In genomic region chr11:50397316-50397715, GRCm38 (mm10) we compare ENCODE assay signal across 32 mouse cellular contexts. TPM values are rescaled to one million over a fixed set of nuclear protein-coding genes. Genes with fewer than 3 reads are reported as not detected.
DNase-seq lines count a peak whose midpoint lies in the region; ATAC-seq and TF ChIP-seq lines count a peak whose summit lies in the region.
"Had no signal": no experiment of that assay in that cellular context is flagged by ENCODE, and none has a peak within 500 bp of the region (broad histone marks: within the 10 kb centered on the region; RNA-seq: fewer than 3 reads in every experiment).

No protein-coding gene starts in this region.

- no peaks in the 10 kb centered on the region for H3K27me3 ChIP-seq in forebrain, embryonic 11.5 days (ENCODE audit: control insufficient read depth, insufficient read depth, low read length)
- H3K27me3 ChIP-seq in forebrain, embryonic 12.5 days = no peaks in the 10 kb centered on the region
- no peaks in the 10 kb centered on the region for H3K27me3 ChIP-seq in heart, postnatal 0 days (ENCODE audit: control insufficient read depth, insufficient read depth, low read length)
- H3K27me3 ChIP-seq in midbrain, embryonic 10.5 days (ENCODE audit: low read depth, poor library complexity, severe bottlenecking) = no peaks in the 10 kb centered on the region
- H3K27me3 ChIP-seq in midbrain, postnatal 0 days (ENCODE audit: insufficient read depth, low read length) = no peaks in the 10 kb centered on the region
- H3K27me3 ChIP-seq in embryonic facial prominence, embryonic 13.5 days = no peaks in the 10 kb centered on the region
- H3K27me3 ChIP-seq: CH12.LX; forebrain, embryonic 13.5 days; hindbrain, embryonic 13.5 days; intestine, embryonic 15.5 days; Patski had no signal

- H3K9ac ChIP-seq in forebrain, embryonic 11.5 days (ENCODE audit: low read length) = no peak overlapping the region
- no peak overlapping the region for H3K9ac ChIP-seq in forebrain, embryonic 12.5 days
- H3K9ac ChIP-seq in heart, postnatal 0 days (replicated peaks; ENCODE audit: low read depth, low read length) = no peak overlapping the region
- H3K9ac ChIP-seq in midbrain, postnatal 0 days (replicated peaks; ENCODE audit: low read length, poor library complexity, severe bottlenecking) = no peak overlapping the region
- peak overlapping the region; percentile 27; the same call in 1 of the 2 replicates for H3K9ac ChIP-seq in embryonic facial prominence, embryonic 13.5 days
- H3K9ac ChIP-seq: forebrain, embryonic 13.5 days; hindbrain, embryonic 13.5 days; intestine, embryonic 15.5 days had no signal

- WGBS in forebrain, embryonic 11.5 days = 81% methylated on average over 9 of the region's 9 CpGs
- 80% methylated on average over 9 of the region's 9 CpGs for WGBS in forebrain, embryonic 12.5 days
- WGBS in heart, postnatal 0 days = 64% methylated on average over 9 of the region's 9 CpGs
- 86% methylated on average over 9 of the region's 9 CpGs for WGBS in midbrain, embryonic 10.5 days
- WGBS in midbrain, postnatal 0 days = 88% methylated on average over 9 of the region's 9 CpGs
- WGBS in embryonic facial prominence, embryonic 13.5 days = 79% methylated on average over 9 of the region's 9 CpGs

- ATAC-seq in forebrain, embryonic 11.5 days (replicated peaks; ENCODE audit: low FRiP score) = no peak
- no peak for ATAC-seq in forebrain, embryonic 12.5 days (ENCODE audit: low FRiP score)
- 0 out of 2 replicates have a peak, but pooled peaks have one; percentile 8 for ATAC-seq in heart, postnatal 0 days (ENCODE audit: insufficient read depth, low read depth)
- no peak for ATAC-seq in midbrain, postnatal 0 days (ENCODE audit: low FRiP score)
- ATAC-seq in embryonic facial prominence, embryonic 13.5 days (ENCODE audit: insufficient number of reproducible peaks, insufficient read depth, low FRiP score, low TSS enrichment, low read depth) = no peak
- ATAC-seq: forebrain, embryonic 13.5 days; forebrain, embryonic 16.5 days; hindbrain, embryonic 16.5 days; intestine, embryonic 15.5 days; Patski had no signal

- TF ChIP-seq EP300 in heart, postnatal 0 days (IDR thresholded peaks at IDR 0.05; ENCODE audit: low read depth) = no peak

- no peak overlapping the region for H3K4me2 ChIP-seq in forebrain, embryonic 11.5 days (ENCODE audit: low read depth, low read length, severe bottlenecking)
- H3K4me2 ChIP-seq in forebrain, embryonic 12.5 days = no peak overlapping the region
- H3K4me2 ChIP-seq in heart, postnatal 0 days (ENCODE audit: low read depth, low read length) = no peak overlapping the region
- H3K4me2 ChIP-seq in midbrain, postnatal 0 days (ENCODE audit: low read depth, low read length, poor library complexity, severe bottlenecking) = no peak overlapping the region
- H3K4me2 ChIP-seq in embryonic facial prominence, embryonic 13.5 days = no peak overlapping the region
- H3K4me2 ChIP-seq: forebrain, embryonic 13.5 days; heart, embryonic 11.5 days; hindbrain, embryonic 13.5 days; intestine, embryonic 15.5 days had no signal

- H3K4me3 ChIP-seq in forebrain, embryonic 11.5 days (ENCODE audit: low read depth, low read length) = no peak overlapping the region
- no peak overlapping the region for H3K4me3 ChIP-seq in forebrain, embryonic 12.5 days (replicated peaks)
- H3K4me3 ChIP-seq in heart, postnatal 0 days (ENCODE audit: low read depth, low read length) = no peak overlapping the region
- H3K4me3 ChIP-seq in midbrain, embryonic 10.5 days = no peak overlapping the region
- no peak overlapping the region for H3K4me3 ChIP-seq in midbrain, postnatal 0 days (ENCODE audit: low read depth, low read length)
- H3K4me3 ChIP-seq in embryonic facial prominence, embryonic 13.5 days = no peak overlapping the region
- H3K4me3 ChIP-seq: forebrain, embryonic 13.5 days; hindbrain, embryonic 13.5 days; intestine, embryonic 15.5 days had no signal

- H3K9me3 ChIP-seq in forebrain, embryonic 11.5 days (ENCODE audit: control insufficient read depth, low read length) = no peaks in the 10 kb centered on the region
- H3K9me3 ChIP-seq in forebrain, embryonic 12.5 days = no peaks in the 10 kb centered on the region
- no peaks in the 10 kb centered on the region for H3K9me3 ChIP-seq in heart, postnatal 0 days (replicated peaks; ENCODE audit: control insufficient read depth, low read length)
- H3K9me3 ChIP-seq in midbrain, embryonic 10.5 days (replicated peaks) = no peaks in the 10 kb centered on the region
- no peaks in the 10 kb centered on the region for H3K9me3 ChIP-seq in midbrain, postnatal 0 days (ENCODE audit: low read length)
- no peaks in the 10 kb centered on the region for H3K9me3 ChIP-seq in embryonic facial prominence, embryonic 13.5 days
- H3K9me3 ChIP-seq: forebrain, embryonic 13.5 days; G1E; hindbrain, embryonic 13.5 days; intestine, embryonic 15.5 days had no signal

- no peak overlapping the region for H3K27ac ChIP-seq in forebrain, embryonic 11.5 days (ENCODE audit: low read depth, low read length)
- no peak overlapping the region for H3K27ac ChIP-seq in forebrain, embryonic 12.5 days
- no peak overlapping the region for H3K27ac ChIP-seq in heart, postnatal 0 days (ENCODE audit: low read depth)
- peak overlapping the region; percentile 46 for H3K27ac ChIP-seq in midbrain, embryonic 10.5 days (replicated peaks)
- no peak overlapping the region for H3K27ac ChIP-seq in midbrain, postnatal 0 days (ENCODE audit: low read depth, low read length)
- H3K27ac ChIP-seq in embryonic facial prominence, embryonic 13.5 days = no peak overlapping the region
- H3K27ac ChIP-seq: forebrain, embryonic 13.5 days; hindbrain, embryonic 13.5 days; intestine, embryonic 15.5 days had no signal

- no peak for TF ChIP-seq CTCF in heart, postnatal 0 days (IDR thresholded peaks at IDR 0.05; ENCODE audit: low read depth)
- TF ChIP-seq CTCF in midbrain, postnatal 0 days (IDR thresholded peaks at IDR 0.05) = no peak

- H3K4me1 ChIP-seq in forebrain, embryonic 11.5 days (replicated peaks; ENCODE audit: control insufficient read depth, insufficient read depth, low read length) = no peaks in the 10 kb centered on the region
- no peaks in the 10 kb centered on the region for H3K4me1 ChIP-seq in forebrain, embryonic 12.5 days
- 0 out of 2 replicates have a peak, but pooled peaks cover 2% of the 10 kb centered on the region for H3K4me1 ChIP-seq in heart, postnatal 0 days (ENCODE audit: control insufficient read depth, insufficient read depth)
- peaks cover 9% of the 10 kb centered on the region; the same call in 1 of the 2 replicates for H3K4me1 ChIP-seq in midbrain, embryonic 10.5 days
- H3K4me1 ChIP-seq in midbrain, postnatal 0 days (ENCODE audit: insufficient read depth, low read length) = no peaks in the 10 kb centered on the region
- H3K4me1 ChIP-seq in embryonic facial prominence, embryonic 13.5 days = no peaks in the 10 kb centered on the region
- H3K4me1 ChIP-seq: forebrain, embryonic 13.5 days; hindbrain, embryonic 13.5 days; intestine, embryonic 15.5 days had no signal

- peak; percentile 39 for DNase-seq in forebrain, embryonic 11.5 days (ENCODE audit: low spot score)
- no peak for DNase-seq in heart, postnatal 0 days (ENCODE audit: low spot score)
- DNase-seq in heart, postnatal 4 days = no peak
- DNase-seq in midbrain, embryonic 10.5 days (ENCODE audit: low spot score) = no peak
- no peak for DNase-seq in midbrain, postnatal 0 days (ENCODE audit: low spot score)
- DNase-seq in right cerebral cortex, postnatal 14 days = no peak
- DNase-seq: adrenal gland, postnatal 10 days; adrenal gland, postnatal 36 days; B cell, adult 2 months; cerebellum, adult 18-20 months; cerebellum, adult 9-10 months; cerebellum, postnatal 14 days; gastrocnemius, postnatal 10 days; gastrocnemius, postnatal 36 days; heart, postnatal 10 days; heart, postnatal 36 days; kidney, adult 11 months had no signal

- H3K36me3 ChIP-seq in forebrain, embryonic 11.5 days (ENCODE audit: control insufficient read depth, insufficient read depth, low read length) = no peaks in the 10 kb centered on the region; the same call in 1 of the 2 replicates
- H3K36me3 ChIP-seq in forebrain, embryonic 12.5 days (replicated peaks) = peaks cover 78% of the 10 kb centered on the region
- H3K36me3 ChIP-seq in heart, postnatal 0 days (replicated peaks; ENCODE audit: control insufficient read depth, insufficient read depth, low read length) = peaks cover 84% of the 10 kb centered on the region
- H3K36me3 ChIP-seq in midbrain, embryonic 10.5 days = peaks cover 93% of the 10 kb centered on the region
- H3K36me3 ChIP-seq in midbrain, postnatal 0 days (ENCODE audit: insufficient read depth, low read length) = peaks cover 61% of the 10 kb centered on the region
- H3K36me3 ChIP-seq in embryonic facial prominence, embryonic 13.5 days = peaks cover 86% of the 10 kb centered on the region

RNA-seq across cellular contexts. Expression of gene Hnrnph1, which starts 20.5 kb away (rescaled TPM):
- 833 and 855 TPM in 2 replicates for polyA plus RNA-seq in forebrain, embryonic 11.5 days (2014; fragmentation: Nextera tagmentation; extraction: Ambion mirVana)
- polyA plus RNA-seq in forebrain, embryonic 12.5 days (2016; fragmentation: Nextera tagmentation; extraction: Ambion mirVana) = 734 and 740 TPM in 2 replicates
- total RNA-seq in heart, postnatal 0 days (2014; rRNA removed; ENCODE audit: low replicate concordance) = 75.1 and 76.4 TPM in 2 replicates
- 106 and 117 TPM in 2 replicates for polyA plus RNA-seq in heart, postnatal 0 days (2015; fragmentation: Nextera tagmentation; extraction: Ambion mirVana)
- total RNA-seq in heart, postnatal 4 days (2021) = 100 to 1,000 TPM; 191 to 216 TPM
- 612 and 627 TPM in 2 replicates for polyA plus RNA-seq in midbrain, embryonic 10.5 days (2016; fragmentation: Nextera tagmentation; extraction: Ambion mirVana)
- total RNA-seq in midbrain, postnatal 0 days (2014; rRNA removed) = 215 and 300 TPM in 2 replicates
- polyA plus RNA-seq in midbrain, postnatal 0 days (2015; fragmentation: Nextera tagmentation; extraction: Ambion mirVana) = 262 and 273 TPM in 2 replicates
- 541 and 593 TPM in 2 replicates for polyA plus RNA-seq in embryonic facial prominence, embryonic 13.5 days (2015; fragmentation: Nextera tagmentation; extraction: Ambion mirVana)

RNA-seq across cellular contexts. Expression of gene Rufy1, which starts 33.6 kb away (rescaled TPM):
- polyA plus RNA-seq in forebrain, embryonic 11.5 days (2014; fragmentation: Nextera tagmentation; extraction: Ambion mirVana) = 23.9 and 26.7 TPM in 2 replicates
- 30.7 and 31.5 TPM in 2 replicates for polyA plus RNA-seq in forebrain, embryonic 12.5 days (2016; fragmentation: Nextera tagmentation; extraction: Ambion mirVana)
- total RNA-seq in heart, postnatal 0 days (2014; rRNA removed; ENCODE audit: low replicate concordance) = 22.8 and 24.9 TPM in 2 replicates
- polyA plus RNA-seq in heart, postnatal 0 days (2015; fragmentation: Nextera tagmentation; extraction: Ambion mirVana) = 29.2 and 29.8 TPM in 2 replicates
- total RNA-seq in heart, postnatal 4 days (2021) = 10 to 100 TPM; 27.1 to 27.9 TPM
- 21.1 and 22.3 TPM in 2 replicates for polyA plus RNA-seq in midbrain, embryonic 10.5 days (2016; fragmentation: Nextera tagmentation; extraction: Ambion mirVana)
- total RNA-seq in midbrain, postnatal 0 days (2014; rRNA removed) = 11.3 and 21.8 TPM in 2 replicates
- polyA plus RNA-seq in midbrain, postnatal 0 days (2015; fragmentation: Nextera tagmentation; extraction: Ambion mirVana) = 19.9 and 20.6 TPM in 2 replicates
- 25.3 and 28.2 TPM in 2 replicates for polyA plus RNA-seq in embryonic facial prominence, embryonic 13.5 days (2015; fragmentation: Nextera tagmentation; extraction: Ambion mirVana)

RNA-seq across cellular contexts. Expression of gene Cby3, which starts 43.1 kb away (rescaled TPM):
- polyA plus RNA-seq in forebrain, embryonic 11.5 days (2014; fragmentation: Nextera tagmentation; extraction: Ambion mirVana) = 0.47 TPM in 1 of 2 replicates, not detected in the other
- polyA plus RNA-seq in forebrain, embryonic 12.5 days (2016; fragmentation: Nextera tagmentation; extraction: Ambion mirVana) = not detected in 2 replicates
- total RNA-seq in heart, postnatal 0 days (2014; rRNA removed; ENCODE audit: low replicate concordance) = not detected in 2 replicates
- 0.18 TPM in 1 of 2 replicates, not detected in the other for polyA plus RNA-seq in heart, postnatal 0 days (2015; fragmentation: Nextera tagmentation; extraction: Ambion mirVana)
- not detected for total RNA-seq in heart, postnatal 4 days (2021)
- 0.20 and 0.35 TPM in 2 replicates for polyA plus RNA-seq in midbrain, embryonic 10.5 days (2016; fragmentation: Nextera tagmentation; extraction: Ambion mirVana)
- total RNA-seq in midbrain, postnatal 0 days (2014; rRNA removed) = 0.71 TPM in 1 of 2 replicates, not detected in the other
- polyA plus RNA-seq in midbrain, postnatal 0 days (2015; fragmentation: Nextera tagmentation; extraction: Ambion mirVana) = 0.92 and 1.8 TPM in 2 replicates
- polyA plus RNA-seq in embryonic facial prominence, embryonic 13.5 days (2015; fragmentation: Nextera tagmentation; extraction: Ambion mirVana) = 0.52 and 0.54 TPM in 2 replicates
- total RNA-seq: adrenal gland, adult 18-20 months; adrenal gland, postnatal 10 days; adrenal gland, postnatal 36 days; CH12.LX; G1E; gastrocnemius, adult 18-20 months; gastrocnemius, postnatal 10 days; gastrocnemius, postnatal 36 days; granulocyte monocyte progenitor cell, adult 5-6 weeks; heart, postnatal 10 days; heart, postnatal 36 days had no signal
- polyA plus RNA-seq: G1E; heart, embryonic 11.5 days; heart, embryonic 14.5 days; Patski had no signal
